In genomic region chr7:25241062-25241461, GRCm38 (mm10) we compare ENCODE assay signal across 8 mouse cellular contexts. TPM values are rescaled to one million over a fixed set of nuclear protein-coding genes. Genes with fewer than 3 reads are reported as not detected.
A peak's percentile ranks its signal among the peaks of the same experiment; 100 is the strongest.
DNase-seq lines count a peak whose midpoint lies in the region; ATAC-seq and TF ChIP-seq lines count a peak whose summit lies in the region.

No protein-coding gene starts in this region.

- H3K27me3 ChIP-seq in midbrain, embryonic 12.5 days = no peaks in the 10 kb centered on the region
- H3K27me3 ChIP-seq in midbrain, embryonic 13.5 days = no peaks in the 10 kb centered on the region
- H3K27me3 ChIP-seq in lung, embryonic 14.5 days (ENCODE audit: insufficient read depth, low read length) = no peaks in the 10 kb centered on the region
- no peaks in the 10 kb centered on the region for H3K27me3 ChIP-seq in stomach, postnatal 0 days (ENCODE audit: control insufficient read depth, insufficient read depth, low read length)

- peak; percentile 97 for DNase-seq in heart, adult 11 months
- peak; percentile 72 for DNase-seq in kidney, postnatal 14 days
- DNase-seq in lung, embryonic 14.5 days = peak; percentile 79
- DNase-seq in stomach, postnatal 0 days (ENCODE audit: low spot score) = peak; percentile 67
- no peak for DNase-seq in thymus, postnatal 36 days

- no peak for TF ChIP-seq EP300 in stomach, postnatal 0 days (optimal IDR thresholded peaks at IDR 0.05)

- no peak overlapping the region for H3K9ac ChIP-seq in midbrain, embryonic 12.5 days (replicated peaks)
- no peak overlapping the region for H3K9ac ChIP-seq in midbrain, embryonic 13.5 days (replicated peaks)
- H3K9ac ChIP-seq in lung, embryonic 14.5 days = no peak overlapping the region
- H3K9ac ChIP-seq in stomach, postnatal 0 days (ENCODE audit: low read length) = no peak overlapping the region

- H3K4me3 ChIP-seq in midbrain, embryonic 12.5 days = no peak overlapping the region
- no peak overlapping the region for H3K4me3 ChIP-seq in midbrain, embryonic 13.5 days (replicated peaks)
- H3K4me3 ChIP-seq in cortical plate, adult 2 months (ENCODE audit: insufficient read depth, low read length) = no peak overlapping the region
- H3K4me3 ChIP-seq in lung, embryonic 14.5 days (ENCODE audit: low read depth, low read length) = no peak overlapping the region
- H3K4me3 ChIP-seq in stomach, postnatal 0 days (ENCODE audit: low read depth, low read length) = no peak overlapping the region

- peaks cover 31% of the 10 kb centered on the region for H3K4me1 ChIP-seq in midbrain, embryonic 12.5 days
- H3K4me1 ChIP-seq in midbrain, embryonic 13.5 days (replicated peaks) = peaks cover 26% of the 10 kb centered on the region
- peaks cover 6% of the 10 kb centered on the region; the same call in 1 of the 2 replicates for H3K4me1 ChIP-seq in cortical plate, adult 2 months (ENCODE audit: control insufficient read depth, insufficient read depth, low read length)
- H3K4me1 ChIP-seq in lung, embryonic 14.5 days (ENCODE audit: insufficient read depth) = peaks cover 2% of the 10 kb centered on the region; the same call in 1 of the 2 replicates
- H3K4me1 ChIP-seq in stomach, postnatal 0 days (replicated peaks; ENCODE audit: control insufficient read depth, insufficient read depth) = no peaks in the 10 kb centered on the region; the same call in 1 of the 2 replicates

- ATAC-seq in midbrain, embryonic 12.5 days (ENCODE audit: low FRiP score, low read depth) = no peak
- no peak for ATAC-seq in midbrain, embryonic 13.5 days
- ATAC-seq in lung, embryonic 14.5 days (ENCODE audit: insufficient read depth) = no peak
- ATAC-seq in stomach, postnatal 0 days (ENCODE audit: low FRiP score, low TSS enrichment) = no peak

- 0 out of 2 replicates have a peak overlapping the region, but pooled peaks have one; percentile 10 for H3K27ac ChIP-seq in midbrain, embryonic 12.5 days (replicated peaks)
- no peak overlapping the region for H3K27ac ChIP-seq in midbrain, embryonic 13.5 days
- peak overlapping the region; percentile 11; the same call in 1 of the 2 replicates for H3K27ac ChIP-seq in cortical plate, adult 2 months (ENCODE audit: insufficient read depth, low read length)
- peak overlapping the region; percentile 61; the same call in 1 of the 2 replicates for H3K27ac ChIP-seq in lung, embryonic 14.5 days (ENCODE audit: low read depth)
- no peak overlapping the region; the same call in 1 of the 2 replicates for H3K27ac ChIP-seq in stomach, postnatal 0 days (replicated peaks)

- WGBS in midbrain, embryonic 12.5 days = 32% methylated on average over 2 of the region's 2 CpGs
- WGBS in midbrain, embryonic 13.5 days = 33% methylated on average over 2 of the region's 2 CpGs
- WGBS in lung, embryonic 14.5 days = 22% methylated on average over 2 of the region's 2 CpGs
- 29% methylated on average over 2 of the region's 2 CpGs for WGBS in stomach, postnatal 0 days

- no peaks in the 10 kb centered on the region for H3K9me3 ChIP-seq in midbrain, embryonic 12.5 days
- no peaks in the 10 kb centered on the region for H3K9me3 ChIP-seq in midbrain, embryonic 13.5 days
- no peaks in the 10 kb centered on the region for H3K9me3 ChIP-seq in lung, embryonic 14.5 days (ENCODE audit: low read depth, low read length)
- no peaks in the 10 kb centered on the region for H3K9me3 ChIP-seq in stomach, postnatal 0 days (ENCODE audit: control insufficient read depth, low read length)

- peaks cover 26% of the 10 kb centered on the region for H3K36me3 ChIP-seq in midbrain, embryonic 12.5 days
- 0 out of 2 replicates have a peak, but pooled peaks cover 11% of the 10 kb centered on the region for H3K36me3 ChIP-seq in midbrain, embryonic 13.5 days
- H3K36me3 ChIP-seq in lung, embryonic 14.5 days (ENCODE audit: insufficient read depth) = peaks cover 44% of the 10 kb centered on the region
- peaks cover 12% of the 10 kb centered on the region for H3K36me3 ChIP-seq in stomach, postnatal 0 days (ENCODE audit: control insufficient read depth, insufficient read depth, low read length)

- no peak for TF ChIP-seq POLR2A in cortical plate, adult 2 months (IDR thresholded peaks at IDR 0.05; ENCODE audit: extremely low read depth, insufficient read depth, low read length)

- no peak overlapping the region for H3K4me2 ChIP-seq in midbrain, embryonic 12.5 days (replicated peaks)
- no peak overlapping the region for H3K4me2 ChIP-seq in midbrain, embryonic 13.5 days (replicated peaks)
- H3K4me2 ChIP-seq in lung, embryonic 14.5 days = no peak overlapping the region
- H3K4me2 ChIP-seq in stomach, postnatal 0 days (replicated peaks; ENCODE audit: low read depth) = no peak overlapping the region

- TF ChIP-seq CTCF in cortical plate, adult 2 months (IDR thresholded peaks at IDR 0.05; ENCODE audit: extremely low read depth, insufficient read depth, low read length) = peak; percentile 78
- TF ChIP-seq CTCF in lung, embryonic 14.5 days (IDR thresholded peaks at IDR 0.05; ENCODE audit: low read depth) = peak; percentile 71
- TF ChIP-seq CTCF in stomach, postnatal 0 days (IDR thresholded peaks at IDR 0.05; ENCODE audit: low read depth) = peak; percentile 87

RNA-seq across cellular contexts. Expression of gene Gsk3a, which starts 3.4 kb away (rescaled TPM):
- polyA plus RNA-seq in midbrain, embryonic 12.5 days (2016; fragmentation: Nextera tagmentation; extraction: Ambion mirVana) = 17.9 and 19.0 TPM in 2 replicates
- 13.7 and 15.9 TPM in 2 replicates for polyA plus RNA-seq in midbrain, embryonic 13.5 days (2015; fragmentation: Nextera tagmentation; extraction: Ambion mirVana)
- polyA plus RNA-seq in cortical plate, adult 2 months (2012; rRNA removed) = 287 and 292 TPM in 2 replicates
- 14.6 and 14.9 TPM in 2 replicates for polyA plus RNA-seq in lung, embryonic 14.5 days (2014; fragmentation: Nextera tagmentation; extraction: Ambion mirVana)
- polyA plus RNA-seq in stomach, postnatal 0 days (2015; fragmentation: Nextera tagmentation; extraction: Ambion mirVana) = 5.1 and 5.3 TPM in 2 replicates

RNA-seq across cellular contexts. Expression of gene Erf, which starts 9.5 kb away (rescaled TPM):
- polyA plus RNA-seq in midbrain, embryonic 12.5 days (2016; fragmentation: Nextera tagmentation; extraction: Ambion mirVana) = 8.8 and 10.0 TPM in 2 replicates
- polyA plus RNA-seq in midbrain, embryonic 13.5 days (2015; fragmentation: Nextera tagmentation; extraction: Ambion mirVana) = 4.4 and 5.7 TPM in 2 replicates
- polyA plus RNA-seq in cortical plate, adult 2 months (2012; rRNA removed) = 47.2 and 48.6 TPM in 2 replicates
- 24.5 and 26.6 TPM in 2 replicates for polyA plus RNA-seq in lung, embryonic 14.5 days (2014; fragmentation: Nextera tagmentation; extraction: Ambion mirVana)
- 8.1 and 8.8 TPM in 2 replicates for polyA plus RNA-seq in stomach, postnatal 0 days (2015; fragmentation: Nextera tagmentation; extraction: Ambion mirVana)

RNA-seq across cellular contexts. Expression of gene Zfp526, which starts 19.8 kb away (rescaled TPM):
- 2.3 and 2.5 TPM in 2 replicates for polyA plus RNA-seq in midbrain, embryonic 12.5 days (2016; fragmentation: Nextera tagmentation; extraction: Ambion mirVana)
- polyA plus RNA-seq in midbrain, embryonic 13.5 days (2015; fragmentation: Nextera tagmentation; extraction: Ambion mirVana) = 2.2 and 2.6 TPM in 2 replicates
- polyA plus RNA-seq in cortical plate, adult 2 months (2012; rRNA removed) = 7.4 and 8.0 TPM in 2 replicates
- polyA plus RNA-seq in lung, embryonic 14.5 days (2014; fragmentation: Nextera tagmentation; extraction: Ambion mirVana) = 3.5 and 3.8 TPM in 2 replicates
- polyA plus RNA-seq in stomach, postnatal 0 days (2015; fragmentation: Nextera tagmentation; extraction: Ambion mirVana) = 1.1 and 1.2 TPM in 2 replicates

RNA-seq across cellular contexts. Expression of gene Dedd2, which starts 20.6 kb away (rescaled TPM):
- polyA plus RNA-seq in midbrain, embryonic 12.5 days (2016; fragmentation: Nextera tagmentation; extraction: Ambion mirVana) = 11.7 and 12.2 TPM in 2 replicates
- 12.5 and 13.3 TPM in 2 replicates for polyA plus RNA-seq in midbrain, embryonic 13.5 days (2015; fragmentation: Nextera tagmentation; extraction: Ambion mirVana)
- polyA plus RNA-seq in cortical plate, adult 2 months (2012; rRNA removed) = 22.7 and 25.7 TPM in 2 replicates
- 5.2 and 6.7 TPM in 2 replicates for polyA plus RNA-seq in lung, embryonic 14.5 days (2014; fragmentation: Nextera tagmentation; extraction: Ambion mirVana)
- 20.0 and 20.2 TPM in 2 replicates for polyA plus RNA-seq in stomach, postnatal 0 days (2015; fragmentation: Nextera tagmentation; extraction: Ambion mirVana)

RNA-seq across cellular contexts. Expression of gene Cic, which starts 26.4 kb away (rescaled TPM):
- polyA plus RNA-seq in midbrain, embryonic 12.5 days (2016; fragmentation: Nextera tagmentation; extraction: Ambion mirVana) = 39.4 and 40.8 TPM in 2 replicates
- 37.6 and 44.2 TPM in 2 replicates for polyA plus RNA-seq in midbrain, embryonic 13.5 days (2015; fragmentation: Nextera tagmentation; extraction: Ambion mirVana)
- polyA plus RNA-seq in cortical plate, adult 2 months (2012; rRNA removed) = 89.6 and 94.1 TPM in 2 replicates
- 31.1 and 39.1 TPM in 2 replicates for polyA plus RNA-seq in lung, embryonic 14.5 days (2014; fragmentation: Nextera tagmentation; extraction: Ambion mirVana)
- polyA plus RNA-seq in stomach, postnatal 0 days (2015; fragmentation: Nextera tagmentation; extraction: Ambion mirVana) = 15.0 and 15.9 TPM in 2 replicates

Comparison
In these comparisons a context has a peak if more than half of its experiments do, and no peak if none do; other contexts are left out.
1. H3K27ac ChIP-seq: peak in midbrain, embryonic 12.5 days (single experiment), cortical plate, adult 2 months (single experiment) and lung, embryonic 14.5 days (single experiment); none in midbrain, embryonic 13.5 days (single experiment) and stomach, postnatal 0 days (single experiment).
2. DNase-seq: peak in heart, adult 11 months (single experiment), kidney, postnatal 14 days (single experiment), lung, embryonic 14.5 days (single experiment) and stomach, postnatal 0 days (single experiment); none in thymus, postnatal 36 days (0 of 2).
3. RNA of gene Gsk3a, which starts 3.4 kb away (polyA plus RNA-seq): 287 to 292 TPM in cortical plate, adult 2 months; 17.9 to 19.0 TPM in midbrain, embryonic 12.5 days, 13.7 to 15.9 TPM in midbrain, embryonic 13.5 days, 14.6 to 14.9 TPM in lung, embryonic 14.5 days and 5.1 to 5.3 TPM in stomach, postnatal 0 days; every median in the first group is over 10 times any median in the second.
4. Peak in every context shown above with its lines, with median percentiles within 50 percentile points of each other: CTCF ChIP-seq.